Mouse (Mus musculus): Measurements from ENCODE around the gene Mlec.

DNA sequence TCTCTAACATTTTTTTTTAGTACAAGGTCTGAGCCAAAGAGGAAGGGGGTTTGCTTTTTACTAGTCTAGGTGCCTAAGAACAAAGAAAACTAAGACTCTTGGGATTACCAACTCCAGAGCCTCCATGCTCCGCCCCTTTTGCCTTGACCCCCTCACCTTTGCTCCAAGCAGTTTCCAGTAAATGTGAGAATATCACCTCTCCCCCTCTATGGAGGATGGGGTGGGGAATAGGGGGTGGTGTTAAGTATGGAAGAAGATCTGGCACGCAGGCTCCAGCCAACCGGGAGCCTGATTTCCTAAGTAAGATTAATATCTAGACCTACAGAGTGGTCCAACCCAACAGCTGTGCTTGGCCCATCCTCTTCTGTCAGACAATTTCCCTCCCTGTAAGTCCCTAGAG is 17.3 kb downstream of the Mlec start:
- TF ChIP-seq CTCF (IDR thresholded peaks at IDR 0.05; ENCODE audit: control insufficient read depth, insufficient read depth, low read length) (no peak), POLR2A (IDR thresholded peaks at IDR 0.05; ENCODE audit: borderline replicate concordance, control insufficient read depth, low read depth, low read length) (no peak)
